Mouse (Mus musculus): ENCODE measurements at regions not wholly inside any gene's neighbourhood (a gene's known extent, or its start where the extent isn't known, plus 50 kb on each side); places are given as distances from the start of the nearest gene placed in this dataset.
A peak's percentile ranks its signal among the peaks of the same experiment; 100 is the strongest.

DNA sequence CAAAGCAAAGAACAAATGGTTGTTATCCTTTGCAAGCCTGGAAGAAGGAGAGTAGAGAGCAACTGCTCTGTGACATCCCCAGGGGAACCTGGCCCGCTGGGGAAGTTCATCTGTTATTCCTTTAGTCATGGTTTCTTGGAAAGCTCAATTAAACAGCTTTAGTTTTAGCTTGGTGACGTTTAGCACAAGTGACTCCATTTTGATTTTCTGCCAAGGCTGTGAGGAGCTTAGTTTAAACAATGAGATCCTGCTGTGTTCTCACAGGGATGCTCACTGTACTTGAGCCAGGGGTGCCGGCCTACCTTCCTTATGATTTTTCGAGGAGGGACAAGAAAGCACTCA is 91.2 kb upstream of the Rybp start:
- ATAC-seq (ENCODE audit: insufficient number of reproducible peaks, insufficient read depth, low FRiP score, low TSS enrichment) = no peak
- Histone ChIP-seq H3K9ac (no peak overlapping the region), H3K4me2 (replicated peaks) (no peak overlapping the region), H3K4me1 (peaks cover 34% of the 10 kb centered on the region), H3K4me3 (no peak overlapping the region), H3K27ac (no peak overlapping the region), H3K27me3 (no peaks in the 10 kb centered on the region), H3K9me3 (no peaks in the 10 kb centered on the region), H3K36me3 (no peaks in the 10 kb centered on the region)
- WGBS = 57% methylated on average over 4 of the region's 4 CpGs

DNA sequence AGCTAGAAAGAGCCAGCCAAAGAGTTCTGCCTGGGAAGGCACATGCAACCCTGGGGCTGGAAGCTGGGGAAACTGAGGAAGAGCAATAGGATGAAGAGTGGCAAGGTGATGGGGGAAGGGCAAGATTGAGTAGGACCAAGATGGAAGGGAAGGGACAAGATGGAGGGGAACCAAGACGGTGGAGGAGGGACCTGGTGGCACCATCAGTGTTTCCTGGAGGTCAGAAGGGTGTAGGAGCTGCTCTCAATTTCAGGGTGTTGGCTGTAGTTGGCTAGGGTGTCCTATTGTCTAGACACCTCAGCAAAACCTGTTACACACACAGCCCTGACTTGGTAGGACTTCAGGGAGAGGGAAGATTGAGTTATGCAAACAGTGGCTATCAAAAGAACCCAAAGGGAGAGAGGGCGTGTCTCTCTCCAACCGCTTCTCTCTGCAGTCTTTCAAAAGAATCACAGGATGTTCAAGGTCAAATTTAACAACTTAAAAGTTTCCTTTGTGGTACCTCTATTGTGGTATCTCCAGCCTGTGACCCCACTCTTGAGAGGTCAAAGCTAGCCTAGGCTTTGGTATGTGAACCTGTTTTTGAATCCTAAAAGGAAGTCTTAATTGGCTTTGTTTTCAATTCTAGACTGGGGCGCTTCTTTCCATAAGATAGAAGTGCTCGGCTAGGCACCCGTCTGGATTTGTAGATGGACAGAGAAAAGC is 90.7 kb upstream of the Rybp start:
- whole genome bisulfite sequencing = 62% methylated on average over 6 of the region's 6 CpGs
- Histone ChIP-seq H3K36me3 (no peaks in the 10 kb centered on the region), H3K27ac (no peak overlapping the region), H3K9ac (no peak overlapping the region), H3K4me3 (no peak overlapping the region), H3K27me3 (no peaks in the 10 kb centered on the region), H3K4me2 (replicated peaks) (no peak overlapping the region), H3K4me1 (peaks cover 34% of the 10 kb centered on the region), H3K9me3 (no peaks in the 10 kb centered on the region)
- ATAC-seq (ENCODE audit: insufficient number of reproducible peaks, insufficient read depth, low FRiP score, low TSS enrichment) = no peak

DNA sequence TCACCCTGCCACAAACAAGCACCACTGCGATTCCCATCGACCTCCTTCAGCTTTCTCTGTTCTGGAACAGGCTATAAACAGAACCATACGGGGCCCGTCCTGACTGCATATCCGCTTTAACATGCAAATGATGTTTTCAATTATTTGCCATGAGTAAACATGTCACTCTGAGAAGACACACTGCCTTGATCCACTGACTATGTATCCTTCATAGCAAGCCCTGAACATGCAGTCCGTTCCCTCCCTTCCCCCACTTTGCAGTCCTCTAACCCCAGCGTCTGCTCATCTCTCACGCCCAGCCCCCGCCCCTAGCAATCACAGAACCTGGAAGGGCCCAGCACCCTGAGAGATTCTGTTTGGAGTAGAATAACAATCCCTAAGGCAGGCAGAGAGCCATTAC is 89.4 kb upstream of the Rybp start:
- no peaks in the 10 kb centered on the region; the same call in 1 of the 2 replicates for H3K27me3 ChIP-seq
- H3K9me3 ChIP-seq = no peaks in the 10 kb centered on the region
- peaks cover 34% of the 10 kb centered on the region for H3K4me1 ChIP-seq
- peak overlapping the region; percentile 61 for H3K27ac ChIP-seq
- H3K4me3 ChIP-seq = no peak overlapping the region
- 13% methylated on average over 9 of the region's 9 CpGs for WGBS
- no peak overlapping the region for H3K4me2 ChIP-seq (replicated peaks)
- 0 out of 2 replicates have a peak, but pooled peaks have one; percentile 9 for ATAC-seq (ENCODE audit: insufficient number of reproducible peaks, insufficient read depth, low FRiP score, low TSS enrichment)
- no peaks in the 10 kb centered on the region for H3K36me3 ChIP-seq
- H3K9ac ChIP-seq = no peak overlapping the region

DNA sequence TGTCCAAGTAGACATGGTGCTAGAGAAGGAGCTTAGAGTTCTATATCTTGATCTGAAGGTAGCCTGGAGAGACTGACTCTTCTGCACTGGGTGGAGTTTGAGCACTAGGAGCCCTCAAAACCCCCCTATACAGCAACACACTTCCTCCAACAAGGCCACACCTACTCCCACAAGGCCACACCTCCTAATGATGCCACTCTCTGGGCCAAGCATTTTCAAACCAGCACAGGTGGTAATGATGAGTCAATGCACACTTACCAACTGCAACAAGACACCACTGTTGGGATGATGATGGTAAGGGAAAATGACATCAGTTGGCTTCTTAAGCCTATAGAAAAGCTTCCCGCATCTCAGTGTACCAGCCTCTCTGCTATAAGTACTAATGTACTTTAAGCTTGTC is 83.5 kb upstream of the Rybp start:
- Histone ChIP-seq H3K4me1 (no peaks in the 10 kb centered on the region), H3K9ac (no peak overlapping the region), H3K4me3 (no peak overlapping the region), H3K4me2 (replicated peaks) (no peak overlapping the region), H3K27ac (no peak overlapping the region), H3K9me3 (no peaks in the 10 kb centered on the region), H3K36me3 (no peaks in the 10 kb centered on the region), H3K27me3 (no peaks in the 10 kb centered on the region; the same call in 1 of the 2 replicates)
- 90% methylated on average over 1 of the region's 1 CpGs for WGBS
- no peak for ATAC-seq (ENCODE audit: insufficient number of reproducible peaks, insufficient read depth, low FRiP score, low TSS enrichment)

DNA sequence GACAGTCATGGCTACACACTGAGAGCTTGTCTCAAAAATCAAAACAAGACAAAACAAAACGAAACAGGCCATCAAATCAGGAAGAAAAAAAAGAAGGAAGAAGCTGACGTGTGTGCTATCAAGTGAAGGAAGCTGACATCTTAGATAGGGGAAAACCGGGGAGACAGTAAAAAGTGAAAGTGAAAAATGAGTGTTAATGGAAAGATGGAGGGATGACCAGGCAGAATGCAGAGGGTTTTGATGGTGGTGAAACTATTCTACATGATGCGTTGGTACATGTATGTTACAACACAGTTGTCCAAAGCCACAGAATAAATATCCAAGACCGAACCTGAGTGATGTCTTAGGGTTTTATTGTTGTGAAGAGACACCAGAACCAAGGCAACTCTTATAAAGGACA is 83.1 kb upstream of the Rybp start:
- H3K9me3 ChIP-seq = no peaks in the 10 kb centered on the region
- H3K27ac ChIP-seq = no peak overlapping the region
- H3K9ac ChIP-seq = no peak overlapping the region
- no peak overlapping the region for H3K4me3 ChIP-seq
- H3K4me2 ChIP-seq (replicated peaks) = no peak overlapping the region
- ATAC-seq (ENCODE audit: insufficient number of reproducible peaks, insufficient read depth, low FRiP score, low TSS enrichment) = no peak
- no peaks in the 10 kb centered on the region for H3K4me1 ChIP-seq
- WGBS = 84% methylated on average over 5 of the region's 5 CpGs
- H3K27me3 ChIP-seq = no peaks in the 10 kb centered on the region; the same call in 1 of the 2 replicates
- H3K36me3 ChIP-seq = no peaks in the 10 kb centered on the region

DNA sequence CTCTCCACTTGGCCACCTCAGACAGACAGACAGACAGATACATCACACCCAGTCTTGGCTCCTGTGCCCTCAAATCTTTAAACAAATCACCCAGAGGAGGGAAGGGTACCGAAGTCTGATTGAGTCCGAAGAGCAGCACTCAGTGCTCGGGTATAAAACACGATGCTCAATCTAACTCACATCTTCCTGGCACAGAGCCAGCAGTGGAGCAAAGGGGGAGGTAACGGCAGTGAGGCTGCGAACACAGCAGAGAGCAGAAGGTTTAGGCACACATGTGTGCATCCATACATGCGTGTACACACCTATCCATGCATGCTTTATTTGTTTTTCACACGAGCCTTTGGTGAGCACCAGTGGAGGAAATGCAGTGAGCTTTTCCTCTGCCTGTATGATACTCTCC is 78.9 kb upstream of the Rybp start:
- WGBS = 67% methylated on average over 8 of the region's 8 CpGs
- no peaks in the 10 kb centered on the region for H3K27me3 ChIP-seq

DNA sequence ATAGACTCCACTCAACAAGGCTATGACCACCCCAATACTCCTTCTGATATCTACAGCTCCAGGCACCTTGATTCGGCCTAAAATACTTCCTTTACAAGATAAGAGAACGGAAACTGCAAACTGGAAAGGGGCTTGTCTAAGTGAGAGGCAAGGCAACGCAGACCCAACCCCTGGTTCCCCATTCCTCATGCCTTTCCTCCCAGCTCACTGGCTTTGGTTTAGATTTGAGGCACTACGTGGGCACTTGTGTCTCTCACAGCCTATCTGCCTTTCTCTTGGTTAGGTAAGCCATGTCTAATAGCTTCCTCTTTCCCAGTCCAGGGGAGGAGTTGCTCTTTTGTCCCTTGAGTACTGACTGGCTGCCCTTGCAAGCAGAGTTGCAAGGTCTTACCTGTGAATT is 78.5 kb upstream of the Rybp start:
- Histone ChIP-seq H3K4me1 (no peaks in the 10 kb centered on the region), H3K9me3 (no peaks in the 10 kb centered on the region), H3K9ac (no peak overlapping the region), H3K36me3 (no peaks in the 10 kb centered on the region), H3K4me2 (replicated peaks) (no peak overlapping the region), H3K4me3 (no peak overlapping the region), H3K27ac (no peak overlapping the region), H3K27me3 (no peaks in the 10 kb centered on the region)
- 88% methylated on average over 4 of the region's 4 CpGs for WGBS
- ATAC-seq (ENCODE audit: insufficient number of reproducible peaks, insufficient read depth, low FRiP score, low TSS enrichment) = no peak

More for the DNA sequence above, 78.9 kb upstream of the Rybp start:
- no peak overlapping the region for H3K4me3 ChIP-seq
- no peaks in the 10 kb centered on the region for H3K4me1 ChIP-seq
- H3K27ac ChIP-seq = no peak overlapping the region
- ATAC-seq (ENCODE audit: insufficient number of reproducible peaks, insufficient read depth, low FRiP score, low TSS enrichment) = no peak
- H3K9ac ChIP-seq = no peak overlapping the region
- no peak overlapping the region for H3K4me2 ChIP-seq (replicated peaks)
- H3K36me3 ChIP-seq = no peaks in the 10 kb centered on the region
- no peaks in the 10 kb centered on the region for H3K9me3 ChIP-seq

DNA sequence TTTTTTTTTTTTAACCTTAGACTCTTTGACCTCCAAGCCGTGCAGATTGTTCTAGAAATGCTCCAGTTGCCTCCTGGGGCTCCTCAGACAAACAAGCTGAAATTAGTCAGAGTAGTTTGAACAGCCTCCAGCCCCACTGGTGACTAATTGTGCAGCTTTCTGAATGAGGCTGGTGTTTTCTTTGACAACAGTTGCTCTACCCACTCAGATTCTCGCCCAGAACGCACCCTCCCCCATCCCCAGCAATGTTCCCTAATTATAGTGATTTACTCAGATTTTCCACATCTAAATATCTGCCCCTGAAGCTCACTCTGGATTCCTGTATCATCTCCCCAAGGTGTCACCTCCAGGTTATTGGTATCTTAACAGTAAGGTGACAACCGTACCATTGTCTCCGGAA is 76.4 kb upstream of the Rybp start:
- Histone ChIP-seq H3K9me3 (no peaks in the 10 kb centered on the region), H3K27ac (no peak overlapping the region), H3K27me3 (no peaks in the 10 kb centered on the region), H3K4me3 (no peak overlapping the region), H3K4me1 (no peaks in the 10 kb centered on the region), H3K36me3 (no peaks in the 10 kb centered on the region), H3K4me2 (replicated peaks) (no peak overlapping the region), H3K9ac (no peak overlapping the region)
- no peak for ATAC-seq (ENCODE audit: insufficient number of reproducible peaks, insufficient read depth, low FRiP score, low TSS enrichment)
- 59% methylated on average over 5 of the region's 5 CpGs for WGBS

DNA sequence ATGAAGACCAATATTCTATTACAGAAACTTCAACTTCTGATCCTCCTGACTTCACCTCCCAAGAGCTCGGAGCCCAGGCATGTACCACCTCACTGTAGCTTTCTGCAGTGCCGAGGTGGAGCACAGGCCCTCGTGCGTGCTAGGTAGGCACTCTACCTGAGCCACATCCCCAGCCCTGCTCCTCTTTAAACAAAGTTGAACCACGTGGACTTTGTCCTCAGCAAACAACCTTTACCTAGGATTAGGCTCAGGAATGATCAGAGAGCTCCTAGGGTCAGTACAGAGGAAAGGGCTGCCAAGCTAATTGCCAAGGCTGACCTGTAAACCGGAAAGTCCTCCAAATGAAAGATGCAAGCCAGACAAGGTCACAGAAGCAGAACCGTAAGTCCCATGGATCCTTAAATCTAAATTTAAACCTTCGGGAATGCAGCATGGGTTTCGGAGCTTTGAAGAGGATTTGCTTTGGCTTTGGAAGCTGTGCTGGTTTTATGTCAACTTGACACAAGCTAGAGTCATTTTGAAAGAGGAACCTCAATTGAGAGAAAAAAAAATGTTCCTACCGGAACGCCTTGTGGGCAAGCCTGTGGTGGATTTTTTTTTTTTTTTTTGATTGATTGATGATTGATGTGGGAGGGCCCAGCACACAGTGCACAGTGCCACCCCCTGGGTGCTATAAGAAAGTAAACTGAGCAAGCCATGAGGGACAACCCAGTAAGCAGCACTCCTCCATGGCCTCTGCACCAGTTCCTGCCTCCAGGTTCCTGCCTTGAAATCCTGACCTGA is 69.5 kb upstream of the Rybp start:
- 72% methylated on average over 11 of the region's 11 CpGs for WGBS
- H3K9ac ChIP-seq = no peak overlapping the region
- no peaks in the 10 kb centered on the region for H3K36me3 ChIP-seq
- no peaks in the 10 kb centered on the region for H3K9me3 ChIP-seq
- H3K4me3 ChIP-seq = no peak overlapping the region
- H3K4me1 ChIP-seq = no peaks in the 10 kb centered on the region
- H3K27ac ChIP-seq = no peak overlapping the region
- no peaks in the 10 kb centered on the region for H3K27me3 ChIP-seq
- no peak overlapping the region for H3K4me2 ChIP-seq (replicated peaks)
- ATAC-seq (ENCODE audit: insufficient number of reproducible peaks, insufficient read depth, low FRiP score, low TSS enrichment) = no peak

DNA sequence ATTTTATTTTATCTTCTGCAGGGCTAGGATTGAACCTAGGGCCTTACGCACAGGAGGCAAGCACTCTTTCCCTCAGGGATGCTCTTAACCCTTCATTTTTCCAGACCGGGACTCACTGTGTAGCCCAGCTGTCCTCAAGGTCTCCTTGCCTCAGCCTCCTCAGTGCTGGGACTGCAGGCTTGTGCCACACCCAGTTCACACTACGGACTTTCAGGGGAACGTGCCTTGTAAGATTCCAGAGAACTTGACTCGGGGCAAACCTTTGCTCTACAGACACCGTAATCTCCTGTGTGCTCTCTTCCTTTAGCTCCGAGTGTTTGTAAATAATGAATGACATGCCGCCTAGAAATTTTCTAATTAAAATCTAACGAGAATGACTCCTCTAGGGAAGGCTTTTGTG is 68.6 kb upstream of the Rybp start:
- 78% methylated on average over 9 of the region's 9 CpGs for WGBS
- no peak overlapping the region for H3K27ac ChIP-seq
- no peak overlapping the region for H3K4me3 ChIP-seq
- H3K9me3 ChIP-seq = no peaks in the 10 kb centered on the region
- ATAC-seq (ENCODE audit: insufficient number of reproducible peaks, insufficient read depth, low FRiP score, low TSS enrichment) = no peak
- no peaks in the 10 kb centered on the region for H3K4me1 ChIP-seq
- no peak overlapping the region for H3K9ac ChIP-seq
- H3K36me3 ChIP-seq = no peaks in the 10 kb centered on the region
- H3K4me2 ChIP-seq (replicated peaks) = no peak overlapping the region
- H3K27me3 ChIP-seq = no peaks in the 10 kb centered on the region

DNA sequence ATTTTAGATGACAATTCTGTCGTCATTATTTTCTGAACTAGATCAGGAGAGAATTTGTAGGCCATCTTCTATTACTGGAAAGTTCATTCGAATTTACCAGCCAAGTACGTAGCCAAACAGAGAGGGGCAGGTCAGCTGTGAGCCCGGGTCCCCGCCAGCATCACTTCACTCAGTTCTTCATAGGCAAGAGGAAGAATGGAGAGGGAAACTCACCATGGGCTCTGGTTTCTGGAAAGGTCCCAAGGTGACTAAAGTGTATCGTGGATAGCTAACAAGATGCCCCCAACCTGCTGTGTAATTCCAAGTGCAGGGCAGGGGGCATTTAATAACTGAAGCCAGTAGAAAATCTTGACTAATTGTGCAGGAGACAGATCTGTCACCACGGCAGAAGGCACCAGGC is 60.2 kb upstream of the Rybp start:
- Histone ChIP-seq H3K9me3 (no peaks in the 10 kb centered on the region), H3K4me1 (no peaks in the 10 kb centered on the region), H3K36me3 (no peaks in the 10 kb centered on the region), H3K4me2 (replicated peaks) (no peak overlapping the region), H3K27ac (no peak overlapping the region), H3K27me3 (no peaks in the 10 kb centered on the region), H3K9ac (no peak overlapping the region), H3K4me3 (no peak overlapping the region)
- 87% methylated on average over 7 of the region's 7 CpGs for WGBS
- ATAC-seq (ENCODE audit: insufficient number of reproducible peaks, insufficient read depth, low FRiP score, low TSS enrichment) = no peak

DNA sequence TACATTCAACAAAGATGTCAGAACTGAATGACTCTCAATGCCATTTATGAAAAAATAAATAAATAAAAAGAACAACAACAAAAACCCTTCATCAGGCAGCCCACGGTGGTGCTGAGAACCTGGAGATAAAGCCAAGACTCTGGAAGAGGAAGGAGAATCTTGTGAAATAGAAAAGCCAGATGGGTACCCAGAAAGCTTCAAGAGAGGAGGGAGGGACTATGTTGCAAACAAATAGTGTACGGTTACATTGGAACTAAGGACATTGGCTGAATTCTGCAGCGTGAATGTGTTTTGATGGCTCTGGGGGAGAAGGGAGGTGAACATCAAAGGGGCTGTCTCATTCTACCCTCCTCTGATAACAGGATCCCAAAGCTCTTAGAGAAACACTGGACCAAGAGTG is 57.8 kb upstream of the Rybp start:
- H3K27ac ChIP-seq = no peak overlapping the region
- H3K9ac ChIP-seq = no peak overlapping the region
- H3K9me3 ChIP-seq = no peaks in the 10 kb centered on the region
- no peak for ATAC-seq (ENCODE audit: insufficient number of reproducible peaks, insufficient read depth, low FRiP score, low TSS enrichment)
- H3K36me3 ChIP-seq = no peaks in the 10 kb centered on the region
- WGBS = 82% methylated on average over 3 of the region's 3 CpGs
- no peak overlapping the region for H3K4me2 ChIP-seq (replicated peaks)
- H3K4me3 ChIP-seq = no peak overlapping the region
- no peaks in the 10 kb centered on the region for H3K27me3 ChIP-seq
- no peaks in the 10 kb centered on the region for H3K4me1 ChIP-seq
